Mouse (Mus musculus): Measurements from ENCODE around the gene Myo3a.

DNA sequence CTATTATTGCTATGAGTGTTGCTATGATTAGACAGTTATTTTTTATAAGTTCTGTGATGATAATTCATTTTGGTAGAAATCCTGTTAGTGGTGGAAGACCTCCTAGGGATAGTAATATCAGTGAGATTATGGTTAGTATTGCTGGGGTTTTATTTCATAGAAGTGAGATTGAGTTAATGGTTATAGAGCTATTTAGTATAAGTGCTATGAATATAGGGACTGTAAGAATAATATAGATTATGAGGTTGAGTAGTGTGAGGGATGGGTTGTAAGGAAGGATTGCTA lies 362.8 kb downstream of the Myo3a start:
- no peak for TF ChIP-seq TAL1 (IDR thresholded peaks at IDR 0.05; ENCODE audit: low read length)
- TF ChIP-seq GATA1 (IDR thresholded peaks at IDR 0.05; ENCODE audit: low read length): no peak
